Mouse (Mus musculus): ENCODE results near the gene Msi1.
"Not testable (repeated sequence)": the region's sequence is repeated elsewhere in the genome, so short reads cannot be mapped to it uniquely, and the experiment has no call there.

Gene Msi1

DNA sequence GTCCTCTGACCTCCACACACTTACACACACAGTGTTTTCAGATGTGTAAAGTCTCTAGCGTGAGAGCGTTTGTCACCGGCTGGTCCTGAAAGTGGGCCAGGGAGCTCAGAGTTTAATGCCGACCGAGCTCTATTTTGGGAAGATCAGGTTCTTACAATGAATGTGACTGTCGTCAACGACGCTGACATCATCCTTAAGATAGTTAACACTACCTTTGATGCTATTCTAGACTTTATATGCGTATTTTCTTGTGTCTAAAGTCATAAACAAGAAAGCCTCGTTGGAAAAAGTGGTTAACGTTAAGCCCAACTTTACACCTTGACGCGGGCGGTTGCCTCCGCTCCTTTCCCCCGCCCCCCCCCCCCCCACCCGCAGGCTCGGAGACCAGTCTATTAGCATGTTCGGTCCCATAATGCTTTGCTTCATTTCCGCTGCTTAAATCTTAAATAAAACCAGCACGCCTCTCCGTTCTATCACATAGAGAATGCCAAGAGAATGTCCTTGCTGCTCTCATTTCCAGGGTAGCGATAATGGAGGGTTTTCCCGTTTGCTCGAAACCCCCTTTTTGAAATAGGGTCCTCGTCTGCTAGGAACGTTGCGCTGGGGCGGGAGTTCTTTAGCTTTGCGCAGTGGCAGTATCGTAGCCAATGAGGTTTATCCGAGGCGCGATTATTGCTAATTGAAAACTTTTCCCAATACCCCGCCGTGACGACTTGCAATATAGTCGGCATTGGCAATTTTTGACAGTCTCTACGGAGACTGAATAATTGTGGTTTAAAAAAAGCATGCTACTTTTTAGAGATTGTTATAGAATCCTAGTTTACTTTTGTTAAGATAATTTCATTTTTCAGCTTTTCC lies 59.7 kb downstream of the Msi1 start:
- peak; percentile 85 to 90 for DNase-seq (ENCODE audit: low read depth in 2 of 2, low spot score in 2 of 2)

DNA sequence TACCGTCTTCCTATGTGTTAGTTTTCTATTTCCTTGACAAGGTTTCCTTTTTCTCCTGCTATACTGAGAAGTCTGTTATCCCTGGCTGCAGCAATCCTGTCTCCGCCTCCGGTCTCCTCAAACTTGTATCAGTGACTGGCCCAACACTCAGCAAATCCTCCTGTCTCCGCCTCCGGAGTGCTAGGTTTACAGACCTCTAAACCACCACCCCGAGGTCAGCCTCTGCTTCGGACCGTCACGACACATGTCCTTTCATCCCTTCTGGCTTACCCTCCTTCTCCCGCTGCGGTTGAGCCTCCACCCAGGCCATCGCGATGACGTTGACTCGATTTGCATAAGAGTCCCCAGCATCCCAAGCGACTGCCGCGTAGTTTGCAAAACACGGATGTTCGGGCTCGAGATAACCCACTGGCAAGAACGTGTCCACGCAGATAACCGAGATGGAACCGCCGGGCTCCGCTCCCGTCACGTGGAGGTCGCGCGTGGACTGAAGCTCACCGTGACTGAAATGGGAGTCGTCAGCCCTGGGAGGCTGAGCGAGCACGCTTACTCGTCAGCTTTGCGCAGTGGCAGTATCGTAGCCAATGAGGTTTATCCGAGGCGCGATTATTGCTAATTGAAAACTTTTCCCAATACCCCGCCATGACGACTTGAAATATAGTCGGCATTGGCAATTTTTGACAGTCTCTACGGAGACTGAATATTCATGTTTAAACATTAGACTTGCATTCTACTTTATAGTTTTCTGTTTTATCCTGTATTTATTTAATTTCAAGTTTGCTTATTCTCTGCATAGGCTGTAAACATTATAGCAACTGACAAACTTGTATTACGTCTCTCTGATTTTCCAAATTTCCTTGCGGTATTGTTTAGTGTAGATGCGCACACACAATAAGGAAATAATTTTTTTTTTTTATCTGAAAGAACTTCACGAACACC lies 60.6 kb downstream of the Msi1 start:
- peak; percentile 89 to 90 for DNase-seq (ENCODE audit: low read depth in 2 of 2, low spot score in 2 of 2)

DNA sequence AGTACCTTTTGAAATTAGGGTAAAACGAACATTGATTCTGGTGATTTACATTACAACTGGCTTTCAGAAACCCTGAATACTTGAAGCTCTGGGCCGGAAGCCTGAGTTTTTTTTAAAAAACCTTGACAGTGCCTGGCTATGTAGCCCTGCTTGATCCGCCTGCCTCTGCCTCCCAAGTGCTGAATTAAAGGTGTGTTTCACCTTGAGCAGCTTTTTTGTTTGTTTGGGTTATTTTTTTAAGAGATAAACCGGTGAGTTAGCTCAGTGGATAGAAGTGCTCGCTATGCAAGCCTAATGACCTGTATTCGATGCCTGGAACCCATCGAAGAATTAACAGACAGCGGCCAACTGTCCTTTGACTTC lies 61.2 kb downstream of the Msi1 start:
- DNase-seq (ENCODE audit: low read depth in 2 of 2, low spot score in 2 of 2), result peak in 1 of 2 experiments; percentile 15

DNA sequence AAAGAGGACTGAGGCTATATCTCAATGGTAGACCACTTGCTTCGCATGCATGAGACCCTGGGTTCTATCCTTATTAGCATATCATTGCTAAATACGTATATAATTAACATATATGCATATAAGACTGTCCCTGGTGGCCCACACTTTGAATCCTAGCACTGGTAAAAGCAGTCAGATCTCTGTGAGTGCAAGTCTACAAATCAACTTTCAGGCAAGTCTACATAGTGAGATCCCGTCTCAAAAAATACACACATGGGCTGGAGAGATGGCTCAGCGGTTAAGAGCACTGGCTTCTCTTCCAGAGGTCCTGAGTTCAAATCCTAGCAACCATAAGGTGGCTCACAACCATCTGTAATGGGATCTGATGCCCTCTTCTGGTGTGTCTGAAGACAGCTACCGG lies 61.7 kb downstream of the Msi1 start:
- DNase-seq (ENCODE audit: low read depth in 2 of 2, low spot score in 2 of 2), result no peak

DNA sequence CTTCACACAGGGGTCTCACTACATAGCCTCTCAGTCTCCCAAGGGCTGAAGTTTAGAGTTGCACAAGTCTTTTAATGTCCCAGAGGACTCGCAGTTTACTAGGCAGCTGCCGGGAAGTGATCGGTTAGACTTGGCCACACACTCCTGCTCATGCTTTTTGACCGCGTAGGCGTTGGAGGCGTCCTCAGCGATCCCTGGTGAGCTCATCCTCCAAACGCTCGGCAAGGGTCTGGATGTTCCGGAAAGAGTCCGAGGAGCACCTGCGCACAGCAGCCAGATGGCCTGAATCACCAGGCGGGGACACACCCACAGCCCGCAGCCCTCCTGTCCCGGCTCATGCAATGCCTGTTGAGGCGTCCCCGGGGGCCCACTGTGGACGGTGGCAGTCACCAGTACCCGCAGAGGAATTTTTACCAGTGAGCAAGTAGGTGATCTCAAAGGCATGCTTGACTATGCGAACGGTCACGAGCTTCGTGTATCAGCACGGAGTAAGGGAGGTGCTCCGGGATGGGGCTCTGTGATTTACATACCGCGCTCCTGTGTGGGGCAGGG lies 62.4 kb downstream of the Msi1 start:
- peak in 1 of 2 experiments; percentile 26 for DNase-seq (ENCODE audit: low read depth in 2 of 2, low spot score in 2 of 2)

DNA sequence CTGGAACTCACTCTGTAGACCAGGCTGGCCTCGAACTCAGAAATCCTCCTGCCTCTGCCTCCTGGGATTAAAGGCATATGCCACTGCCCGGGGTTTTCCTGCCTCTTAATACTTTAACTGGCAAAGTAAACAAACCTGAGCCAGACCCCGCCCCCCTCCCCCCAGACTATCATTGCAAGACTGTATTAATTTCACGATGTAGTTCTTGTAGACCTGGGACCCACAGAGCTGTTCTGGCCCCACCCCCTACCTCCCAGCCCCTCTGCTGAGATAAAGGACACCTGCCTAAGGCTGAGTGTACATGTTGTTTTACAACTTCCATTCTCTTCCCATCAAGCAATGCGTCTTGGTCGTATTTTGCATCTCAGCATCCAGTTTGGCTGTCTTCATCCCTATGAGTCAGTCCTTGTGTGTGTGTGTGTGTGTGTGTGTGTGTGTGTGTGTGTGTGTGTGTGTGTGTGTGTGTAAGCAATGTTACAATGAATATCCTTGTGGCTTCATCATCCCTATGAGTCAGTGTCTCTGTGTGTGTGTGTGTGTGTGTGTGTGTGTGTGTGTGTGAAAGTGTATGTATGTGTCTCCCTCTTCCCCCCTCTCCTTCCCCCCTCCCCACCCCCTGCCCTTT lies 63.4 kb downstream of the Msi1 start:
- DNase-seq (ENCODE audit: low read depth in 2 of 2, low spot score in 2 of 2), result no peak

DNA sequence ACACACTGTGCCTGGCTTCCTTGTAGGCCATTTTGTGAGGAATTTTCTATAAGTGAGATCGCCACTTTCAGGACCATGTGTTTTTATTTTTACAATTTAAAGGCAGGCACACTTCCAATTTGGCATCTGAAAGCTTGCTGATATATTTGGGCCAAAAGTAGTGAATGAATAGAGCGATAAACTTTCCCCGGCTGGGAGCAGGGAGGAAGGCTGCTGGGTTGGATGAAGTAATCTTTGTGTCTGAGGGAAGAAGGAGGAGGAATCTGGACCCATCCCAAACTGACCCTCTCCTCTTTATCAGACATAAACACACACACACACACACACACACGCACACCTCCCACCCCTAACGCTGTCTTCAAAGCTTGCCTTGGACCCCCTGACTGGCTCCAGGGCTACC lies 64.0 kb downstream of the Msi1 start:
- no peak for DNase-seq (ENCODE audit: low read depth in 2 of 2, low spot score in 2 of 2)

DNA sequence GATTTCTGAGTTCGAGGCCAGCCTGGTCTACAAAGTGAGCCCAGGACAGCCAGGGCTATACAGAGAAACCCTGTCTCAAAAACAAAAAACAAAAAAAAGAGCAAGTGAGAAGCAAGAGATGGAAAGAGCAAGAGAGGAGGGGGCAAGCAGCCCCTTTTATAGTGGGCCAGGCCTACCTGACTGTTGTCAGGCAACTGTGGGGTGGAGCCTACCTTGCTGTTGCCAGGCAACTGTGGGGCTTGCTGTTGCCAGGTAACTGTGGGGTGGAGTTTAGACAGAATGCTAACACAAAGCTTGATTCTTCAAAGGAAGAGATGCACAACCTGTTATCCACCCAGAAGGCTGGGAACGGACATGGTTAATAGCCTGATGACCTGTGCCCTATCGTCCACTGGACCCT lies 66.2 kb downstream of the Msi1 start:
- not testable (repeated sequence) for DNase-seq (ENCODE audit: low read depth in 2 of 2, low spot score in 2 of 2)

DNA sequence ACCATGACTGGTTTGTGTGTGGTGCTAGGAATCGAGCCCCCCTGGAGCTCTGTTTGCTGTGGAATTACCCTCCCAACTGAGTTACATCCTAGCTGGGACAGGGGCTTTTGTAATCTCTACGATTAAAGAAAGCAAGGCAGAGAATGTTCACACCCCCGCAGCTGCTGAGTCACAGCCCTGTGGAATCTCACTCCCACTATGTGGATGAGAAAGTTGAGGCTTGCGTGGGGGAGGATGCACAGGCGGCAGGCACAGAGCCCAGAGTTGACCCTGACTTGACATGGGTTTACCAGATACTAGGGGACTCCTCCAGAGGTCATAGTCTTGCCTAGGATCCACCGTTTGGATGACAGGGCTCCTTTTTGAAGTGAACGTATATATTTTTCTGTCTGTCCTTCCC lies 67.6 kb downstream of the Msi1 start:
- no peak for DNase-seq (ENCODE audit: low read depth in 2 of 2, low spot score in 2 of 2)

DNA sequence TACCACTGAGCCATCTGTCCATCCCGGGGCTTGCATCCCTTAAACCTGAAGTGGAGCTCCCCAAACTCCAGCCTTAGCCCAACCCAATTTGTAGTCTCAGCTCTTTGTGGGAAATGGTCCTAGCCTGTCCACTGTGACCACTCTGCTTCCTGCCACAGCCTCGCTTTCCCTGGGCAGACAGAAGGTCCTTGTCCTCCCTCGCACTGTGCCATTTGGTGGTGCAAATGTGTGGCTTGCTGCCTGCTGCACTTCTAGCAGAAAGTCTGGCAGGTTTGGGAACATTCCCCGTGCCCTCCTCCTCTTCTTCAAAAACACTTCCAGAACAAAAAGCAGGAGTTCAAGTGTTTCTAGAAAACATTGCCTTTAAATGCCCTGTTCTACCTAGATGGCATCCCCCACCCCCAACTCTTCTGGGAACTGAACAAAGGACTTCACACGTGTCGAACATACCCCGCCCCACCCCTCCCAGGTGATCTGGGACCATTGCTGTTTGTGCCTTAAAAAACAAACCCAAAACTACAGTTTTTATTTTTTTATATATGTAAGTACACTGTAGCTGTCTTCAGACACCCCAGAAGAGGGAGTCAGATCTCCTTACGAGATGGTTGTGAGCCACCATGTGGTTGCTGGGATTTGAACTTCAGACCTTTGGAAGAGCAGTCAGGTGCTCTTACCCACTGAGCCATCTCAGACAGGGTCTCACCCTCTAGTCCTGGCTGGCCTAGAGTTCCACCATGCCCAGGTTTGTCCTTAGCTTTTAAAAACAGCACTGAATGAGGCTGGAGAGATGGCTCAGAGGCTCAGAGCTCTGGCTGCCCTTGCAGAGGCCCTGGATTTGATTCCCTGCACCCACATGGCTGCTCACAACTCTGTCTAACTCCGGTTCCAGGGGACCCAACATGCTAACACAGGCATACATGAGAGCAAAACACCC lies 69.2 kb downstream of the Msi1 start:
- DNase-seq (ENCODE audit: low read depth in 2 of 2, low spot score in 2 of 2), result no peak

DNA sequence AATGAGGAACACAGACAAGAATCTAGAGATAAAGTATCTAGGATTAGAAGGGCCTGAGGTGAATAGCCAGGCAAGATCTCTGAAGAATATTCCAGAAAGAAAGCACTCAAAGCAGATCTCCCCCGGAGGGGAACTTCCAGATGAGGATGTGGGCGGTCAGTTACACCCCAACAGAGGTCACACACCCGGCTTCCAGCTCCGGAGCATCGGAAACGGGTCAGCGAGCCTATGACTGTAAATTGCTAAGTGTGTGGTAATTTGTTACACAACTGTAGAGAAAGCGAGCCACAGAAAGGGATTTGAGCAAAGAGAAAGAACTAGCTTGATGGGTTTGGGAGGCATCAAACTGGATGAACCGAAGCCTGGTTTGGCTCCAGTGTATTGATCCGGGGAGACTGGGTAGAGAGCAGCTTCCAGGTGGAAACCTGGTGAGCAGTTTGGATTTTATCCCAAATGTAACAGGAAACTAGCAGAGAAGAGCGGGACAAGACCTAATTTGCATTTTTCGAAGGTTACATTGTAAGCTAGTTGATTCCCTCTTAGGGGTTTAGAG lies 71.1 kb downstream of the Msi1 start:
- DNase-seq (ENCODE audit: low read depth in 2 of 2, low spot score in 2 of 2), result no peak

DNA sequence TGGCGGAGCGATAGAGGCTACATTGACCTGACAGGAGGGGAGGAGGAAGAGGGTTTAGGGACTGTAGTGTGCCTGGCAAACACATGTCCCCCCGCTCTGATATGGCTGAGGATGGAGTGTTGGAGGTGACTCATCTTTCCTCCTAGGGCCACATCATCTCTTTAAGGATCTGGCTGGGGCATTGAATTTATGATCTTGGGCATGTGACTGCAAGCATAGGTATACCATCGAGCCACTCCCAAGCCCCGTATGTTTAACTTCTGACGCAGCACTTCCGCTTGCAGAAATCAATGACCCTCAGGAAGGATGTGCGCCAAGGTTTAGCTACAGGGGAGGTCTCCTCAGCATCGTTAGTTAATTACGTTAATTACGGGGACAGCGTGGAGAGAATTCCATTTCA lies 73.6 kb downstream of the Msi1 start:
- no peak for DNase-seq (ENCODE audit: low read depth in 2 of 2, low spot score in 2 of 2)
